Mouse (Mus musculus): ENCODE measurements at regions not wholly inside any gene's neighbourhood (a gene's known extent, or its start where the extent isn't known, plus 50 kb on each side); places are given as distances from the start of the nearest gene placed in this dataset.

- no peak for DNase-seq (ENCODE audit: low read depth in 1 of 2, low spot score in 2 of 2)
- Histone ChIP-seq H3K27ac (ENCODE audit: insufficient read depth, low read length) (no peak overlapping the region), H3K36me3 (ENCODE audit: control insufficient read depth, insufficient read depth, low read length) (no peaks in the 10 kb centered on the region), H3K4me1 (ENCODE audit: control insufficient read depth, insufficient read depth, insufficient read length) (no peaks in the 10 kb centered on the region), H3K4me3 (ENCODE audit: extremely low read depth, insufficient read depth, insufficient read length) (no peak overlapping the region), H3K27me3 (ENCODE audit: control insufficient read depth, insufficient read depth, low read length) (no peaks in the 10 kb centered on the region)
- WGBS: 85% methylated on average over 4 of the region's 4 CpGs
- TF ChIP-seq CTCF (IDR thresholded peaks at IDR 0.05; ENCODE audit: extremely low read depth, insufficient read depth, insufficient read length, insufficient replicate concordance) (no peak), POLR2A (IDR thresholded peaks at IDR 0.05; ENCODE audit: low read depth, low read length) (no peak)
These were observed 358.8 kb upstream of the Ddhd1 start for GRCm38 (mm10) chr14:46016701-46017106.

- no peaks in the 10 kb centered on the region for H3K4me1 ChIP-seq (ENCODE audit: control insufficient read depth, insufficient read depth, insufficient read length)
- H3K27ac ChIP-seq (ENCODE audit: insufficient read depth, low read length): no peak overlapping the region
- no peak for DNase-seq (ENCODE audit: low read depth in 1 of 2, low spot score in 2 of 2)
- TF ChIP-seq CTCF (IDR thresholded peaks at IDR 0.05; ENCODE audit: extremely low read depth, insufficient read depth, insufficient read length, insufficient replicate concordance) (no peak), POLR2A (IDR thresholded peaks at IDR 0.05; ENCODE audit: low read depth, low read length) (no peak)
- no peak overlapping the region for H3K4me3 ChIP-seq (ENCODE audit: extremely low read depth, insufficient read depth, insufficient read length)
- no peaks in the 10 kb centered on the region for H3K36me3 ChIP-seq (ENCODE audit: control insufficient read depth, insufficient read depth, low read length)
- no peaks in the 10 kb centered on the region for H3K27me3 ChIP-seq (ENCODE audit: control insufficient read depth, insufficient read depth, low read length)
- 77% methylated on average over 3 of the region's 3 CpGs for WGBS
These were observed 359.3 kb upstream of the Ddhd1 start for GRCm38 (mm10) chr14:46017286-46017685.

- WGBS: 77% methylated on average over 6 of the region's 6 CpGs
- no peak overlapping the region for H3K4me3 ChIP-seq (ENCODE audit: extremely low read depth, insufficient read depth, insufficient read length)
- no peak for TF ChIP-seq CTCF (IDR thresholded peaks at IDR 0.05; ENCODE audit: extremely low read depth, insufficient read depth, insufficient read length, insufficient replicate concordance)
- TF ChIP-seq POLR2A (IDR thresholded peaks at IDR 0.05; ENCODE audit: low read depth, low read length): no peak
- no peak for DNase-seq (ENCODE audit: low read depth in 1 of 2, low spot score in 2 of 2)
- no peaks in the 10 kb centered on the region for H3K36me3 ChIP-seq (ENCODE audit: control insufficient read depth, insufficient read depth, low read length)
- no peaks in the 10 kb centered on the region for H3K4me1 ChIP-seq (ENCODE audit: control insufficient read depth, insufficient read depth, insufficient read length)
- H3K27me3 ChIP-seq (ENCODE audit: control insufficient read depth, insufficient read depth, low read length): no peaks in the 10 kb centered on the region
- H3K27ac ChIP-seq (ENCODE audit: insufficient read depth, low read length): no peak overlapping the region
These were observed 360.0 kb upstream of the Ddhd1 start for GRCm38 (mm10) chr14:46017976-46018375.

DNA sequence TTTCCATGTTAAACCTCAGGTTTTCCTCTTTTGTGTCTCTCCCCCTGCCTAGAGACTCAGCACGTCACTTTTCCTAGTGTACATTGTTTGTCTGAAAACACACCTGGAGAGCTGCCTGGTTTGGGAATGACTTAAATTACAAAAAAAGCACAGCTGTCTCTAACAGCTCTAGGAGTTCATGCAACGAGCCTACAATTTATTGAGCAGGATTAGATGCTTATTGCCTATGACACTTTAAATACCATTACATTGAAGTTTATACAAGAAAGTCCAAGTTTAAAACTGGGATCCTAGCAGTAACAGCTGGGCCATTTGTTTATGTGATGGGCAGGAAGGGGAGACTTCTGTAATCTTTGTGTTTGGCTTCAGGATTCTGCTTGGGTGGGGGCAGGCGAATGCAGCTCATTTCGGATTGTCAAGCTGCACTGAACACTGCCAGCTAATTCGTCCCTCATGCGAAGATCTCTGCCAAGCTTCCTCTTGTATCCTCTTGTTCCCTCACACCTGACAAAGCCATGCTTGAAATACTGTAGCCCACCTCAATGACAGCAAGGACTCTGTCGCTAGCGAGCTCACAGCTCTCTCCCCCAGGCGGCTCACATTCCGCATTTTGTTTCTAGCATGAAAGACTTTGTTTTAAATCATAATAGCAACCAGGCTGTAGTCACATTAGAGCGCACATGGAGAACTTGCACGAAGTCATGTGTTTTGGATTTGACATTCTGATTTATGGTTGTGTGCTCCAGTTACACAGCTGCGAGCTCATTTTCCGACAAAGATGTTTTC is 359.8 kb upstream of the Gm15217 start:
- Histone ChIP-seq H3K4me1 (ENCODE audit: control insufficient read depth, insufficient read depth, insufficient read length) (no peaks in the 10 kb centered on the region), H3K36me3 (ENCODE audit: control insufficient read depth, insufficient read depth, low read length) (no peaks in the 10 kb centered on the region), H3K27me3 (ENCODE audit: control insufficient read depth, insufficient read depth, low read length) (no peaks in the 10 kb centered on the region), H3K4me3 (ENCODE audit: extremely low read depth, insufficient read depth, insufficient read length) (no peak overlapping the region), H3K27ac (ENCODE audit: insufficient read depth, low read length) (no peak overlapping the region)
- WGBS: 62% methylated on average over 14 of the region's 14 CpGs
- TF ChIP-seq CTCF (IDR thresholded peaks at IDR 0.05; ENCODE audit: extremely low read depth, insufficient read depth, insufficient read length, insufficient replicate concordance): no peak
- no peak for DNase-seq (ENCODE audit: low read depth in 1 of 2, low spot score in 2 of 2)

- H3K36me3 ChIP-seq (ENCODE audit: control insufficient read depth, insufficient read depth, low read length): no peaks in the 10 kb centered on the region
- WGBS: 90% methylated on average over 8 of the region's 8 CpGs
- no peak overlapping the region for H3K4me3 ChIP-seq (ENCODE audit: extremely low read depth, insufficient read depth, insufficient read length)
These were observed 344.9 kb upstream of the Gm15217 start for GRCm38 (mm10) chr14:46034301-46034700.

DNA sequence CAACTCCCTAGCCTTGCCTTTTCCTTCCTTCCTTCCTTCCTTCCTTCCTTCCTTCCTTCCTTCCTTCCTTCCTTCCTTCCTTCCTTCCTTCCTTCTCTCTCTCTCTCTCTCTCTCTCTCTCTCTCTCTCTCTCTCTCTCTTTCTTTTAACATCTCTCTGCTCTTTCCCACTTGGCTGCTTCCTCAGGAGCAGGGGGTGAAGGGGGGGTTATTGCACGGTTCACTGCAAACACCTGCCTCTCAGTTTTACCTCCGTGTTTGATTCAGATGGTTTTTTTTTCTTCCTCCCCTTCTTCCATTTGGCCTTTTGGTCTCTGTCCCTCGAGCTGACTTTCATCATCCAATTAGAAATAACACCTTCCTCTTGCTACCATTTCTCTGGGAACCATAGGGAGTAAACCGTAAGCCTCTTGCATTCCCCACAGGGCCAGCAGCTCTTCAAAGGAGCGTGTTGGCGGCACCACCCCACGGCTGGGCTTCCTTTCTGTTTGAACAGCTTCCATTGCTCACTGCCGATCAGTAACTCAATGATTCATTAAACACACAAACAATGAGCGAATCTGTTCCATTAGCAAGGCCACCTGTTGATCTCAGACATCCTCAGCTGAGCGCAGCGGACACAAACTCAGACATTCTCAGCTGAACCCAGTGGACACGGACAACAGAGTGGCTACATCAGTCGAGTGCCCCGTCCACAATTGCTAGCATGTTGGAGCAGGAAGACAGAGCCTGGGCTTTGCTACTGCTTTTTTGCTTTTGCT is 318.4 kb upstream of the Gm15217 start:
- Histone ChIP-seq H3K4me3 (ENCODE audit: extremely low read depth, insufficient read depth, insufficient read length) (no peak overlapping the region), H3K27me3 (ENCODE audit: control insufficient read depth, insufficient read depth, low read length) (no peaks in the 10 kb centered on the region), H3K4me1 (ENCODE audit: control insufficient read depth, insufficient read depth, insufficient read length) (no peaks in the 10 kb centered on the region), H3K27ac (ENCODE audit: insufficient read depth, low read length) (no peak overlapping the region), H3K36me3 (ENCODE audit: control insufficient read depth, insufficient read depth, low read length) (no peaks in the 10 kb centered on the region)
- DNase-seq (ENCODE audit: low read depth in 1 of 2, low spot score in 2 of 2): no peak
- TF ChIP-seq POLR2A (IDR thresholded peaks at IDR 0.05; ENCODE audit: low read depth, low read length) (no peak), CTCF (IDR thresholded peaks at IDR 0.05; ENCODE audit: extremely low read depth, insufficient read depth, insufficient read length, insufficient replicate concordance) (no peak)
- WGBS: 54% methylated on average over 14 of the region's 14 CpGs

More at GRCm38 (mm10) chr14:46034301-46034700, 344.9 kb upstream of the Gm15217 start:
- no peak overlapping the region for H3K27ac ChIP-seq (ENCODE audit: insufficient read depth, low read length)
- DNase-seq (ENCODE audit: low read depth in 1 of 2, low spot score in 2 of 2): no peak
- TF ChIP-seq POLR2A (IDR thresholded peaks at IDR 0.05; ENCODE audit: low read depth, low read length): no peak
- TF ChIP-seq CTCF (IDR thresholded peaks at IDR 0.05; ENCODE audit: extremely low read depth, insufficient read depth, insufficient read length, insufficient replicate concordance): no peak
- H3K4me1 ChIP-seq (ENCODE audit: control insufficient read depth, insufficient read depth, insufficient read length): no peaks in the 10 kb centered on the region
- no peaks in the 10 kb centered on the region for H3K27me3 ChIP-seq (ENCODE audit: control insufficient read depth, insufficient read depth, low read length)
